Mouse (Mus musculus) cerebellum, adult 2 months (tissue): ENCODE measurements around the gene Colgalt2.

Experiments
- CTCF ChIP-seq: fragments of 200-500 bp; IDR thresholded peaks from 2 replicates; pipeline ENCODE4 v1.5.1; 2011; ENCODE audit warnings: low read depth, mild to moderate bottlenecking, control low read depth, low read length, moderate library complexity, borderline replicate concordance; ENCODE audit not compliant: insufficient read depth
- POLR2A ChIP-seq: fragments of 200-500 bp; IDR thresholded peaks from 2 replicates; pipeline ENCODE4 v1.6.1; 2011; ENCODE audit warnings: low read length, control low read depth, borderline replicate concordance; ENCODE audit not compliant: insufficient read depth

GRCm38 (mm10) chr1:152468443-152468842 lies 68.8 kb downstream of the Colgalt2 start:
- TF ChIP-seq CTCF (no peak), POLR2A (no peak)
